Comparison of ENCODE assay signal across 8 mouse cellular contexts in genomic region chr9:31211690-31212499, GRCm38 (mm10). TPM values are rescaled to one million over a fixed set of nuclear protein-coding genes. Genes with fewer than 3 reads are reported as not detected.
DNase-seq lines count a peak whose midpoint lies in the region; ATAC-seq and TF ChIP-seq lines count a peak whose summit lies in the region.

TSS of gene Aplp2 (minus strand) at chr9:31211815.

- H3K4me1 ChIP-seq in embryonic facial prominence, embryonic 13.5 days: peaks cover 30% of the 10 kb centered on the region
- H3K4me1 ChIP-seq in kidney, adult 2 months (ENCODE audit: control insufficient read depth, insufficient read depth, low read length): peaks cover 5% of the 10 kb centered on the region; the same call in 1 of the 2 replicates
- H3K4me1 ChIP-seq in limb, embryonic 12.5 days (replicated peaks): peaks cover 15% of the 10 kb centered on the region
- H3K4me1 ChIP-seq in midbrain, embryonic 15.5 days: peaks cover 31% of the 10 kb centered on the region
- H3K4me1 ChIP-seq in spleen, adult 2 months (ENCODE audit: control insufficient read depth, insufficient read depth, insufficient read length): peaks cover 6% of the 10 kb centered on the region

- H3K4me2 ChIP-seq in embryonic facial prominence, embryonic 13.5 days: peak within 1 kb of the TSS; percentile 90
- H3K4me2 ChIP-seq in limb, embryonic 12.5 days: peak within 1 kb of the TSS; percentile 95
- peak within 1 kb of the TSS; percentile 94 for H3K4me2 ChIP-seq in midbrain, embryonic 15.5 days

- peak within 1 kb of the TSS; percentile 96 for H3K4me3 ChIP-seq in embryonic facial prominence, embryonic 13.5 days
- H3K4me3 ChIP-seq in kidney, adult 2 months (ENCODE audit: insufficient read depth, low read depth, low read length): peak within 1 kb of the TSS; percentile 97
- H3K4me3 ChIP-seq in limb, embryonic 12.5 days (replicated peaks): peak within 1 kb of the TSS; percentile 98
- peak within 1 kb of the TSS; percentile 98 for H3K4me3 ChIP-seq in midbrain, embryonic 15.5 days
- peak within 1 kb of the TSS; percentile 87 for H3K4me3 ChIP-seq in spleen, adult 2 months (ENCODE audit: extremely low read depth, insufficient read depth, insufficient read length)

- no peaks in the 10 kb centered on the region for H3K27me3 ChIP-seq in embryonic facial prominence, embryonic 13.5 days
- no peaks in the 10 kb centered on the region for H3K27me3 ChIP-seq in kidney, adult 2 months (replicated peaks; ENCODE audit: control insufficient read depth, insufficient read depth, low read length)
- H3K27me3 ChIP-seq in limb, embryonic 12.5 days: no peaks in the 10 kb centered on the region
- no peaks in the 10 kb centered on the region for H3K27me3 ChIP-seq in midbrain, embryonic 15.5 days (replicated peaks)
- H3K27me3 ChIP-seq in spleen, adult 2 months (ENCODE audit: control insufficient read depth, insufficient read depth, low read length): peaks cover 7% of the 10 kb centered on the region

- under 1% methylated on average over 63 of the region's 63 CpGs for WGBS in embryonic facial prominence, embryonic 13.5 days
- under 1% methylated on average over 63 of the region's 63 CpGs for WGBS in kidney, adult 2 months
- under 1% methylated on average over 61 of the region's 63 CpGs for WGBS in limb, embryonic 12.5 days
- WGBS in midbrain, embryonic 15.5 days: under 1% methylated on average over 63 of the region's 63 CpGs
- 2% methylated on average over 63 of the region's 63 CpGs for WGBS in spleen, adult 2 months

- TF ChIP-seq POLR2A in kidney, adult 2 months (IDR thresholded peaks at IDR 0.05; ENCODE audit: low read depth, low read length): peak; percentile 98
- peak; percentile 98 for TF ChIP-seq POLR2A in spleen, adult 2 months (IDR thresholded peaks at IDR 0.05; ENCODE audit: low read depth, low read length)

- H3K9me3 ChIP-seq in embryonic facial prominence, embryonic 13.5 days: no peaks in the 10 kb centered on the region
- H3K9me3 ChIP-seq in limb, embryonic 12.5 days: no peaks in the 10 kb centered on the region
- no peaks in the 10 kb centered on the region for H3K9me3 ChIP-seq in midbrain, embryonic 15.5 days

- 0 out of 2 replicates have a peak, but pooled peaks have one; percentile 1 for TF ChIP-seq CTCF in kidney, adult 2 months (conservative IDR thresholded peaks at IDR 0.05; ENCODE audit: insufficient read depth, insufficient read length, low read depth, low read length)
- no peak for TF ChIP-seq CTCF in spleen, adult 2 months (IDR thresholded peaks at IDR 0.05; ENCODE audit: extremely low read depth, insufficient read depth, insufficient read length, insufficient replicate concordance)

- peak within 1 kb of the TSS; percentile 96 for H3K27ac ChIP-seq in embryonic facial prominence, embryonic 13.5 days
- H3K27ac ChIP-seq in kidney, adult 2 months (ENCODE audit: insufficient read depth, low read depth, low read length): peak within 1 kb of the TSS; percentile 84
- peak within 1 kb of the TSS; percentile 93 for H3K27ac ChIP-seq in limb, embryonic 12.5 days
- peak within 1 kb of the TSS; percentile 95 for H3K27ac ChIP-seq in midbrain, embryonic 15.5 days
- H3K27ac ChIP-seq in spleen, adult 2 months (ENCODE audit: insufficient read depth, low read length): peak within 1 kb of the TSS; percentile 43

- H3K36me3 ChIP-seq in embryonic facial prominence, embryonic 13.5 days: no peaks in the 10 kb centered on the region
- H3K36me3 ChIP-seq in kidney, adult 2 months (ENCODE audit: control insufficient read depth, insufficient read depth, low read length): no peaks in the 10 kb centered on the region
- H3K36me3 ChIP-seq in limb, embryonic 12.5 days: no peaks in the 10 kb centered on the region
- no peaks in the 10 kb centered on the region for H3K36me3 ChIP-seq in midbrain, embryonic 15.5 days (replicated peaks)
- H3K36me3 ChIP-seq in spleen, adult 2 months (ENCODE audit: control insufficient read depth, insufficient read depth, low read length): no peaks in the 10 kb centered on the region

- peak; percentile 94 for DNase-seq in 3134 (ENCODE audit: extremely low read depth, insufficient read length, low spot score)
- peak; percentile 98 to 99 for DNase-seq in adrenal gland, postnatal 36 days
- peak; percentile 99 for DNase-seq in heart, adult 18-20 months
- DNase-seq in kidney, adult 2 months: peak; percentile 99
- DNase-seq in spleen, adult 2 months (ENCODE audit: low read depth in 1 of 2, low spot score in 2 of 2): peak; percentile 95

- peak; percentile 99 for ATAC-seq in embryonic facial prominence, embryonic 13.5 days (ENCODE audit: insufficient number of reproducible peaks, insufficient read depth, low FRiP score, low TSS enrichment, low read depth)
- peak; percentile 99 for ATAC-seq in limb, embryonic 12.5 days (ENCODE audit: insufficient number of reproducible peaks, insufficient read depth, low FRiP score, low TSS enrichment, low read depth)
- ATAC-seq in midbrain, embryonic 15.5 days (replicated peaks): peak; percentile 99

- peak within 1 kb of the TSS; percentile 94 for H3K9ac ChIP-seq in embryonic facial prominence, embryonic 13.5 days
- H3K9ac ChIP-seq in limb, embryonic 12.5 days (replicated peaks): peak within 1 kb of the TSS; percentile 93
- H3K9ac ChIP-seq in midbrain, embryonic 15.5 days: peak within 1 kb of the TSS; percentile 82

RNA-seq across cellular contexts. Expression of gene Aplp2, which starts in this region (rescaled TPM):
- total RNA-seq in adrenal gland, postnatal 36 days (2021): 100 to 1,000 TPM; 600 to 666 TPM
- polyA plus RNA-seq in embryonic facial prominence, embryonic 13.5 days (2015; fragmentation: Nextera tagmentation; extraction: Ambion mirVana): 210 and 245 TPM in 2 replicates
- 100 to 1,000 TPM; 318 to 322 TPM for total RNA-seq in heart, adult 18-20 months (2021)
- polyA plus RNA-seq in kidney, adult 2 months (2012; rRNA removed): 556 and 574 TPM in 2 replicates
- 164 and 172 TPM in 2 replicates for polyA plus RNA-seq in limb, embryonic 12.5 days (2016; fragmentation: Nextera tagmentation; extraction: Ambion mirVana)
- 326 and 328 TPM in 2 replicates for polyA plus RNA-seq in midbrain, embryonic 15.5 days (2015; fragmentation: Nextera tagmentation; extraction: Ambion mirVana)
- polyA plus RNA-seq in spleen, adult 2 months (2012; rRNA removed): 78.0 and 80.4 TPM in 2 replicates

Comparison
In these comparisons a context has a peak if more than half of its experiments do, and no peak if none do; other contexts are left out.
1. Peak in every context shown above with its lines: DNase-seq, ATAC-seq, H3K4me3 ChIP-seq and H3K27ac ChIP-seq.
2. H3K27ac ChIP-seq: peak in every context shown above with its lines; median percentile 96 in embryonic facial prominence, embryonic 13.5 days; 95 in midbrain, embryonic 15.5 days; 93 in limb, embryonic 12.5 days; 84 in kidney, adult 2 months; 43 in spleen, adult 2 months.